Mouse (Mus musculus): Measurements from ENCODE around the gene Tctex1d1. TPM values are rescaled to one million over a fixed set of nuclear protein-coding genes. Genes with fewer than 3 reads are reported as not detected.
A peak's percentile ranks its signal among the peaks of the same experiment; 100 is the strongest.

The Tctex1d1 gene
- polyA plus RNA-seq (2017; shearing (Covaris generic)): under 1 TPM in 1 of 3 experiments, not detected in 2; 0.58 TPM

GRCm38 (mm10) chr4:102978440-102978839 is at the start of gene Tctex1d1:
Tctex1d1 (plus strand) TSS chr4:102978606.
- no peak for ATAC-seq

GRCm38 (mm10) chr4:102929491-102929890 is 48.9 kb upstream of the Tctex1d1 start:
- no peak for ATAC-seq

GRCm38 (mm10) chr4:102930679-102931078 is 47.7 kb upstream of the Tctex1d1 start:
- ATAC-seq: no peak

DNA sequence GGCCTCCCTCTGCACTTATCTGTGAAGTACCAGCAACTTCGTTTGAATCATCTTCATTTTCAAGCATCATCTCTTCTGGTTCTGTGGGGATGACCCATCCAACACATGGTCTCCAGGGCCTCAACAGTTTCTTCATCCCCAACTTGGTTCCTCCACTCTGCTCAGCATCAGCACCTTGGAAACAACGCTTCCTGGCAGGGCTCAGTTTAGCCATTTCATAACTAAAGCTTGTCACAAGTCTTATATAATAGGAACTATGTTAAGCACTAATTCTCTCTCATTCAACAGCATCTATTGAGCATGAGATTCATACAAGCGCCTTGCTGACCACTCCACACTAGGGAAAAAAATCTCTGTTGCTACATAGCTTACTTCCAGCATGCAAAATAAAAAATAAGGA is 38.1 kb upstream of the Tctex1d1 start:
- ATAC-seq: no peak

- no peak for ATAC-seq
Observed at GRCm38 (mm10) chr4:102940738-102941137, 37.7 kb upstream of the Tctex1d1 start.

- no peak for ATAC-seq
Observed at GRCm38 (mm10) chr4:102944325-102944724, 34.1 kb upstream of the Tctex1d1 start.

- ATAC-seq: no peak
Observed at GRCm38 (mm10) chr4:102952476-102952875, 25.9 kb upstream of the Tctex1d1 start.

GRCm38 (mm10) chr4:102955294-102955956 is 23.0 kb upstream of the Tctex1d1 start:
- no peak for ATAC-seq

GRCm38 (mm10) chr4:102959409-102959808 is 19.0 kb upstream of the Tctex1d1 start:
- ATAC-seq: no peak

GRCm38 (mm10) chr4:102964174-102964573 is 14.2 kb upstream of the Tctex1d1 start:
- no peak for ATAC-seq

DNA sequence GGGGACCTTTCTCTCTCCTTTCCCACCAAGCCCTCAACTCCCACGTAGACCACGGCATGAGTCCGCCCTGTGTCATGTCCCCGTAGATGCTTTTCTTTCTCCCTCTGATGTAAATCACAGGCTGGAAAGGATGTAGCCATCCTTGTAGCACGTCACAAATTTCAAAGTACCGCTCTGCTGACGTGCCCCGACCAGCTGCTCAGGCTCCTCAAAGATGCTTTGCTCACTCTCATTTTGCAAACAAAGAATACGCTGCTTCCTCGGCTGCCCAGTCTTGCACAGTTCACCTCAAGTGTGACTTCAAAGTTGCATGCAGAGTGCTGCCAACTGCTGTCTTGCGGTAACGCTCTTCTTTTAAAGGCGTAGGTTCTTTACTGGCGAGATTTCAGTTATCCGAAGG is 10.6 kb upstream of the Tctex1d1 start:
- ATAC-seq: no peak

GRCm38 (mm10) chr4:102969599-102969998 is 8.8 kb upstream of the Tctex1d1 start:
- no peak for ATAC-seq

- ATAC-seq: no peak
Observed at GRCm38 (mm10) chr4:102971159-102971558, 7.2 kb upstream of the Tctex1d1 start.

GRCm38 (mm10) chr4:102972071-102972470 is 6.3 kb upstream of the Tctex1d1 start:
- no peak for ATAC-seq

DNA sequence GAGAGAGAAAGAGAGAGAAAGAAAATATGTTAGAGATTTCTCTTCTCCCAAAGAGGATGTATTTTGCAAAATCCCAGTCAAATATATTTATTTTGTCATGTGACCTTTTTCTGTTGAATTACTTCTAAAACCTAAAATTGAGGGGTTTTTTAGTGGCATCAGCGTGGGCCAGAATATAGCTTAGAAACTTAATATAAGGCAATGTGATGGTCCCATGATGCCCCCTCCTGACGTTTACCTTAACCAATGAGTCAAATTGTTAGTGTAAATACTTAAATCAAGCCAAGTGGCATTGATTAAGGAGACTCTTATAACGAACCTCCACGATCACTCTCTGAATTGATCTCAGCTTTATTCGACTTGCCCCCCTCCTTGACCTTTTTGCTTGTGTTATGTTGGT is 4.2 kb upstream of the Tctex1d1 start:
- no peak for ATAC-seq

DNA sequence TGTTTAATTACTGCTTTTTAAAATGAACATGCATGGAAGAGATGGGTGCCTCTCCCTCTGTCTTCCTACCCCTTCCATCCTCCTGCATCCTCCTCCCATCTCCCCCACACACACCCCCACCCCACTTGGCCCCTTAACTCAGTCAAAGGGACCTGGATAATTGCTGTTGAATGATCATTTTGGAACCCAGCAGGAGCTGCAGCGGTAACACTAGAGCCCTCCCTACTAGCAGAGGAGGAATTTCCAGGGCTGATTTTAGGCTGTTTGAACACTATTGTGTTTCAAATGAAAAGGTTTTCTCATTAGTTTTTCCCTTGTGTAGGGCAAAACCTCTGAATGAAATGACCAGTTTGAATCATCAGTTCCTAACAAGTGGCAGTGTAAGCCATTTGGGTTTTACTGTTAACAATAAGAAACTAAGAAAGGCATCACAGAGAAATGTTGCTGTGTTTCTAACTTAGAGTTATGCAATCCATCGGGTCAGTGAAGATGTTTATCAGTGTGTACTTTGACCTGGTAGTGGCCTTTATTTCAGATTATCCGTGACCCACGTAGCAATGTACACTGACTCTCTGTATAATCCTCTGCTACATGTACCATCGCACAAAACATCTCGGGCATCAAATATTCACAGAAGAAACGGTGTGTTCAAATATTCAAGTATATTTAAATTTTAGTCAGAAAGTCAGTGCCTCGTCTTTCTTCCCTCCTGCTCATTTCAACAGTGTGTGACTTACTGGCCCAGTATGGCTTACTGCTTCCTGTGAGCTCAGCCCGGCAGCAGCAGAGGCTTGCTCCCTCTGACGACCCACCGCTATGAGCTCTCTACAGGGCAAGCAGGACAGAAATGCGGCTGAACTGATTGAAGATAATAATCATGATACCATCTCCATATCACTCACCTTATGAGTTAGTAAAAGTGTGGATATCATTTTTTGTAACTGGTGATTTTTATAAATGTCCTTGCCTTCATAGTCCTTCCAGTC is 1.8 kb upstream of the Tctex1d1 start:
- ATAC-seq: no peak

GRCm38 (mm10) chr4:102977778-102978321 is 556 bp upstream of the Tctex1d1 start:
- ATAC-seq: no peak

DNA sequence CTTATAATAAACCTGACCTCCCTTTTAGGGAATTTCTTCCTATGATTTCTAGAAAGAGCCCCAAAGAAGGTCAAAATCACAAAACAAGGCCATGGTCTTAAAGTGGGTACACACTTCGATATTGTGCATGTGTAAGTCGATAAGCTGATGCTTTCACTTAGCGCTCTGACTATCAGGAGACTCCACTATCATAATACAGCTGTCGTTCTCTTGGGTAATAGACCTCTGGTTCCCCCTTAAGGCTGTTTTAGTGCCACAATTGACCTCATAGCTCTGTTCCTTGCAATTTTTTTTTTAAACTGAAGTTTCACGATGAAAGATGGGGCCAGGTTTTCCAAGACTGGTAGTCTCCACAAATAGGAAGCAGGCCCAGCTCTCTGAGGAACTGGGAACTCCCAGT is 979 bp downstream of the Tctex1d1 start:
- ATAC-seq: peak; percentile 54

DNA sequence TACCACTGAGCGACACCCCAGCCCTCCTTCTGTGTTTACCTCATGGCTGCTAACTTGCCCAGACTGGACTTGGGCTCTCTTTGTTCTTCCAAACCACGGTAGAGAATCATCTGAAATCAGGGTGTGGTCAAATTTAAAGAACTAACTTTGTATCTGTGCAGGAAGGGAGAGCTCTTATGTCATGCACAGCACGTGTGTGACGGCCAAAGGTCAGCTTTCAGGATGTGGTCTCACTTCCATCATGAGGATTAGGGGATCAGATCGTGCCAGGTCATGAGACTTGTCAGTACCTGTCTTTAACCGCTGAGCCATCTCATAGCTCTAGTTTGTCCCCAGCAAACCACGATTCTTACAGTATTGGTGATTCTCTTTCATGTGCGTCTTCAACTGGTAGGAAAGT is 3.3 kb downstream of the Tctex1d1 start:
- no peak for ATAC-seq

DNA sequence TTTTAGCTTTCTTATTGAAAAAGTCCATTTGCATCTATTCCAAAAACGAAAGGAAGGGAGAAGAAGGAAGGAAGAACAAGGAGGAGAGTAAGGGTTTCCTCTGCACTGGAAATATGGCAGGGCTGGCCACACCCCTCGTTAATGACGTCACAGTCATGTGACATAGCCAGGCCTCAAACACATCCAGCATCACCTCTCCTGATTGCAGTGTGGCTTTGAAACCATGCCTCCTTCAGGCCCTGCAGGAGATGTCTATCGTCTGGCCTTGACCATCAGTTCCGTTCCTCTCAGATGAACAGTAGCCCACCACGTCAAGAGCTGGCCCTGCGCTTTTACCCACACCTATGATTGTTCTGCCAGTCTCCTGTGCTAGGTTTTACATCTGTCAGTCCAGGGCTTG is 7.8 kb downstream of the Tctex1d1 start:
- no peak for ATAC-seq

DNA sequence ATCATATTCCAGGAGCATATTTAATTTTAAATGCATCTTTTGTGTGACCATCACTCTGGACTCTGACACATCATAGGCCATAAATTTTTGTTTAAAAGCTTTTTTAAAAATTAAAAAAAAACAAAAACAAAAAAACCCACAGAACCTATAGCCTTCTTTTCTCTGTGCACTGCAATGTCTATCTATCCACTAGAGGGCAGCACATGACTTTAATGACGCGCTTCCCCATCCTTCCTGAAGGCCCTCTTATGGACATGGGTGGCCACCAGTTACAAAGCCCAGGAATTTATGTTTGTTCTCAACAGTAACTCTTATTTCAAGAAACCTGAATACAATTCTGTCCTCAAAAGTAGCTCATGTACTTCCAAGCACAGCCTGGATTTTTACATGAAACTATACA is 8.5 kb downstream of the Tctex1d1 start:
- ATAC-seq: peak; percentile 74

GRCm38 (mm10) chr4:102987325-102987724 is 8.9 kb downstream of the Tctex1d1 start:
- no peak for ATAC-seq

DNA sequence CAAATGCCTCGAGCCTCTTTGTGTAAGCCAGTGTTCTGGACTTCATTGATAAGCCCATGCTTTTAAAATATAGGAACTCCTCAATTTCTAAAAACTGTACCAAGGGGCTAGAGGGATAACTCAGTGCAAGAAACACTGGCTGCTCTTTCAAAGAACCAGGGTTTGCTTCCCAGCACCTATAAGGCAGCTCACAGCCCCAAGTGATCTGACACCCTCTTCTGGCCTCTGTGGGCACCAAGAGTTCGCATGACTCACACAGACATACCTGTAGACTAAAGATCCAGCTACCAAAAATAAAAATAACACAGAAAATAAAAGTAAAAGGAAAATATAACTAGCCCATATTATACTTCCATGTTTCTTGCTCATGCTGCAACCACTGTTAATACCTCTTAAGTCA is 9.3 kb downstream of the Tctex1d1 start:
- no peak for ATAC-seq

DNA sequence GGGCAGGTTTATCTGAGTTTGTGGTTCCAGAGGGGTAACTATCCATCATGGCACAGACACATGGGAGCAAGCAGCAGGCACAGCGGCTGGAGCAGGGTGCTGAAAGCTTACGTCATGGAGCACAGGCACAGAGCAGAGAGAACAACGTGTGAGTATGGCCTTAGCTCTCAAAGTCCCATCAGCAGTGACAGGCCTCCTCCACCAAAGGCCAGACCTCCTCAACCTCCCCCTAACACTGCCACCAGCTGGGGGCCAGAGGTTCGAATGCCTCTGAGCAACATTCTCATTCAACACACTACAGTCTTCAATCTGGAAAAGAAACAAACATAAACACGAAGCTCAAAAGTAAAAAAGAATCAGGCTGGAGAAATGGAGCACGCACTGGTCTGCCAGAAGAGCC is 10.1 kb downstream of the Tctex1d1 start:
- no peak for ATAC-seq
